Comparison of ENCODE assay signal across 8 mouse cellular contexts in genomic region chr10:128378462-128378861, GRCm38 (mm10). TPM values are rescaled to one million over a fixed set of nuclear protein-coding genes. Genes with fewer than 3 reads are reported as not detected.
DNase-seq lines count a peak whose midpoint lies in the region; ATAC-seq and TF ChIP-seq lines count a peak whose summit lies in the region.

No protein-coding gene starts in this region.

- H3K4me2 ChIP-seq in intestine, postnatal 0 days (replicated peaks; ENCODE audit: low read depth) = peak overlapping the region; percentile 93; the same call in 1 of the 2 replicates
- peak overlapping the region; percentile 69; the same call in 1 of the 2 replicates for H3K4me2 ChIP-seq in stomach, embryonic 14.5 days (replicated peaks; ENCODE audit: low read depth, low read length)

- no peak for TF ChIP-seq CTCF in intestine, postnatal 0 days (IDR thresholded peaks at IDR 0.05; ENCODE audit: low read depth)

- 64% methylated on average over 3 of the region's 3 CpGs for WGBS in intestine, postnatal 0 days
- WGBS in stomach, embryonic 14.5 days = 61% methylated on average over 3 of the region's 3 CpGs

- no peaks in the 10 kb centered on the region for H3K9me3 ChIP-seq in megakaryocyte, embryonic 14.5 days
- no peaks in the 10 kb centered on the region for H3K9me3 ChIP-seq in intestine, postnatal 0 days (ENCODE audit: control insufficient read depth)
- H3K9me3 ChIP-seq in stomach, embryonic 14.5 days (ENCODE audit: control insufficient read depth, low read depth, low read length) = no peaks in the 10 kb centered on the region

- no peaks in the 10 kb centered on the region for H3K27me3 ChIP-seq in megakaryocyte, embryonic 14.5 days (replicated peaks)
- no peaks in the 10 kb centered on the region for H3K27me3 ChIP-seq in intestine, postnatal 0 days (replicated peaks; ENCODE audit: control insufficient read depth, insufficient read depth, low read length)
- H3K27me3 ChIP-seq in stomach, embryonic 14.5 days (ENCODE audit: control insufficient read depth, insufficient read depth, low read length) = no peaks in the 10 kb centered on the region

- no peak for ATAC-seq in megakaryocyte, adult 5-6 weeks (ENCODE audit: poor library complexity, severe bottlenecking)
- no peak for ATAC-seq in intestine, postnatal 0 days
- no peak for ATAC-seq in stomach, embryonic 14.5 days (ENCODE audit: insufficient number of reproducible peaks, insufficient read depth, low FRiP score, low read depth)

- peaks cover 34% of the 10 kb centered on the region for H3K4me1 ChIP-seq in megakaryocyte, embryonic 14.5 days
- 0 out of 2 replicates have a peak, but pooled peaks cover 3% of the 10 kb centered on the region for H3K4me1 ChIP-seq in intestine, postnatal 0 days (replicated peaks; ENCODE audit: control insufficient read depth, insufficient read depth, low read length)
- peaks cover 20% of the 10 kb centered on the region for H3K4me1 ChIP-seq in stomach, embryonic 14.5 days (ENCODE audit: control insufficient read depth, insufficient read depth, low read length)

- no peak overlapping the region; the same call in 1 of the 2 replicates for H3K9ac ChIP-seq in intestine, postnatal 0 days (ENCODE audit: low read depth, low read length)
- H3K9ac ChIP-seq in stomach, embryonic 14.5 days (replicated peaks; ENCODE audit: low read depth, low read length) = no peak overlapping the region

- peaks cover 52% of the 10 kb centered on the region for H3K36me3 ChIP-seq in megakaryocyte, embryonic 14.5 days (replicated peaks; ENCODE audit: low read length)
- H3K36me3 ChIP-seq in intestine, postnatal 0 days (ENCODE audit: control insufficient read depth, insufficient read depth) = peaks cover 31% of the 10 kb centered on the region
- H3K36me3 ChIP-seq in stomach, embryonic 14.5 days (ENCODE audit: control insufficient read depth, insufficient read depth, low read length) = peaks cover 45% of the 10 kb centered on the region

- peak overlapping the region; percentile 96 for H3K4me3 ChIP-seq in megakaryocyte, embryonic 14.5 days (replicated peaks)
- H3K4me3 ChIP-seq in intestine, postnatal 0 days (ENCODE audit: low read depth, low read length) = no peak overlapping the region
- H3K4me3 ChIP-seq in stomach, embryonic 14.5 days (ENCODE audit: low read depth, low read length) = peak overlapping the region; percentile 100; the same call in 1 of the 2 replicates

- DNase-seq in adrenal gland, postnatal 36 days = peak; percentile 54 to 63
- DNase-seq in adrenal gland, adult 8-10 months = no peak
- DNase-seq in spleen, postnatal 10 days (ENCODE audit: low spot score in 2 of 2) = no peak
- no peak for DNase-seq in thymus, postnatal 4 days

- no peak overlapping the region for H3K27ac ChIP-seq in intestine, postnatal 0 days (ENCODE audit: low read depth, low read length)
- H3K27ac ChIP-seq in stomach, embryonic 14.5 days (ENCODE audit: low read length) = no peak overlapping the region

RNA-seq across cellular contexts. Expression of gene Ankrd52, which starts 1.5 kb away (rescaled TPM):
- total RNA-seq in adrenal gland, postnatal 36 days (2021) = 10 to 100 TPM; 56.4 to 70.6 TPM
- 10 to 100 TPM; 53.7 to 90.5 (median 68.1) TPM for total RNA-seq in adrenal gland, adult 8-10 months (2022)
- 18.3 and 19.7 TPM in 2 replicates for polyA plus RNA-seq in megakaryocyte, embryonic 14.5 days (2012; ENCODE audit: insufficient read depth, low replicate concordance)
- 35.2 and 37.0 TPM in 2 replicates for total RNA-seq in megakaryocyte, adult 5-6 weeks (2015)
- 9.3 and 13.7 TPM in 2 replicates for total RNA-seq in megakaryocyte, adult 5-6 weeks (2017)
- 4.0 and 4.9 TPM in 2 replicates for polyA plus RNA-seq in intestine, postnatal 0 days (2015; fragmentation: Nextera tagmentation; extraction: Ambion mirVana)
- polyA plus RNA-seq in stomach, embryonic 14.5 days (2014; fragmentation: Nextera tagmentation; extraction: Ambion mirVana) = 16.7 and 17.8 TPM in 2 replicates

RNA-seq across cellular contexts. Expression of gene Coq10a, which starts 9.7 kb away (rescaled TPM):
- total RNA-seq in adrenal gland, postnatal 36 days (2021) = 10 to 100 TPM; 70.3 to 83.5 TPM
- total RNA-seq in adrenal gland, adult 8-10 months (2022) = 100 to 1,000 TPM in 2 of 4 experiments, 10 to 100 TPM in 2; 72.2 to 114 (median 86.6) TPM
- 5.0 and 18.0 TPM in 2 replicates for polyA plus RNA-seq in megakaryocyte, embryonic 14.5 days (2012; ENCODE audit: insufficient read depth, low replicate concordance)
- total RNA-seq in megakaryocyte, adult 5-6 weeks (2015) = 22.6 and 24.4 TPM in 2 replicates
- total RNA-seq in megakaryocyte, adult 5-6 weeks (2017) = 14.1 and 19.2 TPM in 2 replicates
- polyA plus RNA-seq in intestine, postnatal 0 days (2015; fragmentation: Nextera tagmentation; extraction: Ambion mirVana) = 21.1 and 22.3 TPM in 2 replicates
- polyA plus RNA-seq in stomach, embryonic 14.5 days (2014; fragmentation: Nextera tagmentation; extraction: Ambion mirVana) = 12.9 and 13.0 TPM in 2 replicates

RNA-seq across cellular contexts. Expression of gene Slc39a5, which starts 22.6 kb away (rescaled TPM):
- not detected for total RNA-seq in adrenal gland, postnatal 36 days (2021)
- under 1 TPM in 2 of 4 experiments, not detected in 2; 0.24 to 0.40 TPM for total RNA-seq in adrenal gland, adult 8-10 months (2022)
- not detected in 2 replicates for polyA plus RNA-seq in megakaryocyte, embryonic 14.5 days (2012; ENCODE audit: insufficient read depth, low replicate concordance)
- not detected in 2 replicates for total RNA-seq in megakaryocyte, adult 5-6 weeks (2015)
- total RNA-seq in megakaryocyte, adult 5-6 weeks (2017) = not detected in 2 replicates
- polyA plus RNA-seq in intestine, postnatal 0 days (2015; fragmentation: Nextera tagmentation; extraction: Ambion mirVana) = 109 and 114 TPM in 2 replicates
- polyA plus RNA-seq in stomach, embryonic 14.5 days (2014; fragmentation: Nextera tagmentation; extraction: Ambion mirVana) = 3.4 and 3.7 TPM in 2 replicates

RNA-seq across cellular contexts. Expression of gene Nabp2, which starts 32.8 kb away (rescaled TPM):
- total RNA-seq in adrenal gland, postnatal 36 days (2021) = 10 to 100 TPM; 71.4 to 73.6 TPM
- 10 to 100 TPM; 76.6 to 93.8 (median 86.8) TPM for total RNA-seq in adrenal gland, adult 8-10 months (2022)
- 458 and 1,055 TPM in 2 replicates for polyA plus RNA-seq in megakaryocyte, embryonic 14.5 days (2012; ENCODE audit: insufficient read depth, low replicate concordance)
- 76.8 and 79.3 TPM in 2 replicates for total RNA-seq in megakaryocyte, adult 5-6 weeks (2015)
- total RNA-seq in megakaryocyte, adult 5-6 weeks (2017) = 54.3 and 59.1 TPM in 2 replicates
- polyA plus RNA-seq in intestine, postnatal 0 days (2015; fragmentation: Nextera tagmentation; extraction: Ambion mirVana) = 79.2 and 82.5 TPM in 2 replicates
- polyA plus RNA-seq in stomach, embryonic 14.5 days (2014; fragmentation: Nextera tagmentation; extraction: Ambion mirVana) = 76.6 and 86.7 TPM in 2 replicates

RNA-seq across cellular contexts. Expression of gene Rnf41, which starts 33.0 kb away (rescaled TPM):
- total RNA-seq in adrenal gland, postnatal 36 days (2021) = 10 to 100 TPM; 44.4 to 45.9 TPM
- total RNA-seq in adrenal gland, adult 8-10 months (2022) = 10 to 100 TPM; 39.1 to 55.4 (median 50.8) TPM
- 17.0 and 19.5 TPM in 2 replicates for polyA plus RNA-seq in megakaryocyte, embryonic 14.5 days (2012; ENCODE audit: insufficient read depth, low replicate concordance)
- total RNA-seq in megakaryocyte, adult 5-6 weeks (2015) = 16.4 and 17.6 TPM in 2 replicates
- 24.6 and 26.1 TPM in 2 replicates for total RNA-seq in megakaryocyte, adult 5-6 weeks (2017)
- 29.1 and 33.1 TPM in 2 replicates for polyA plus RNA-seq in intestine, postnatal 0 days (2015; fragmentation: Nextera tagmentation; extraction: Ambion mirVana)
- polyA plus RNA-seq in stomach, embryonic 14.5 days (2014; fragmentation: Nextera tagmentation; extraction: Ambion mirVana) = 31.9 and 34.6 TPM in 2 replicates

Comparison
In these comparisons a context has a peak if more than half of its experiments do, and no peak if none do; other contexts are left out.
1. DNase-seq: peak in adrenal gland, postnatal 36 days (2 of 2); none in adrenal gland, adult 8-10 months (single experiment), spleen, postnatal 10 days (0 of 2) and thymus, postnatal 4 days (single experiment).